Mouse (Mus musculus): ENCODE data around the gene Lats2.
"Not testable (repeated sequence)": the region's sequence is repeated elsewhere in the genome, so short reads cannot be mapped to it uniquely, and the experiment has no call there.

The Lats2 gene

GRCm38 (mm10) chr14:57699016-57699415 lies 59.2 kb downstream of the Lats2 start:
- no peak for ATAC-seq (ENCODE audit: insufficient number of reproducible peaks, low FRiP score, low TSS enrichment)

GRCm38 (mm10) chr14:57696066-57696465 lies 62.1 kb downstream of the Lats2 start:
- ATAC-seq (ENCODE audit: insufficient number of reproducible peaks, low FRiP score, low TSS enrichment) = no peak

DNA sequence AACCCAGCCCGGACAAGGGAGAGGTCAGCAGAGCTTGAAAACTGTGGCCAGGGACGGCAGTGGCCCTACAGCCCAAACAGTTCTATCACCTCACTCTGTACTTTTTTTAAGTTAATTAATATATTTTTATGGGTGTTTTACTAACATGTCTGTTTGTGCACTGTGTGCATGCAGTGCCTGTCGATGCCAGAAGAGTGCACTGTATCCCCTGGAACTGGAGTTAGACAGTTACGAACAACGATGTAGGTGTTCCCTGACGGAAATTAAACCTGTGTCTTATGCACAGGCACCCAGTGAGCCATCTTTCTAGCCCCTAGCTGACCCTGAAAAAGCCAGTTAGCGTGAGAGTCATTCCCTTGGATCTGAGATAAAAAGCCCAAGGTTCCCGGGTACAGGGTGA lies 62.6 kb downstream of the Lats2 start:
- ATAC-seq (ENCODE audit: insufficient number of reproducible peaks, low FRiP score, low TSS enrichment) = no peak

- no peak for ATAC-seq (ENCODE audit: insufficient number of reproducible peaks, low FRiP score, low TSS enrichment)
Observed at GRCm38 (mm10) chr14:57694246-57694645, 63.9 kb downstream of the Lats2 start.

DNA sequence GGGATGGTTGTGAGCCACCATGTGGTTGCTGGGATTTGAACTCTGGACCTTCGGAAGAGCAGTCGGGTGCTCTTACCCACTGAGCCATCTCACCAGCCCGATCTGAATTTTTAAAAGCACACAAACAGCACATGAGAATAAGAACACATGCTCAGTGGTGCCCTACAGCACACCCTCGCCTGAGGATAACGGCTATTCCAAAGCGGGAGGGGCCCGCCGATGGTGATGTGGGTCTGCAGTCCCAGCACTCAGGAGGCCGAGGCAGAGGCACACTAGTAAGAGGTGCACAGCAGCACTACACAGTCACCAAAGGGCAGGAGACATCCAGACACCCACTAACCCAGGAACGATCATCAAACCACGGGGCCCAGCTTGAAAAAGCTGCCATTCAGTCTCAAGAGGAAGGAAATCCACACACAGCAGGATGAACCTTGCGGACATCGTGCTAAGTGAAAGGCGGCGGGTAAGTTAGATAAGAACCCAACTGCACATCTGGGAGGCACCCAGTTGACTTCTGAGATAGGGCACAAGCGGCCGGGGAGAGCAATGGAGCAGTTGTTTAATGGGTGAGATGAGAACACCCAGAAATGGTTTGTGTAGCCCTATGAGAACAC lies 65.6 kb downstream of the Lats2 start:
- ATAC-seq (ENCODE audit: insufficient number of reproducible peaks, low FRiP score, low TSS enrichment) = no peak

- no peak for ATAC-seq (ENCODE audit: insufficient number of reproducible peaks, low FRiP score, low TSS enrichment)
Observed at GRCm38 (mm10) chr14:57691316-57691715, 66.9 kb downstream of the Lats2 start.

- no peak for ATAC-seq (ENCODE audit: insufficient number of reproducible peaks, low FRiP score, low TSS enrichment)
Observed at GRCm38 (mm10) chr14:57690681-57691080, 67.5 kb downstream of the Lats2 start.

GRCm38 (mm10) chr14:57688066-57688465 lies 70.1 kb downstream of the Lats2 start:
- ATAC-seq (ENCODE audit: insufficient number of reproducible peaks, low FRiP score, low TSS enrichment) = not testable (repeated sequence)

- no peak for ATAC-seq (ENCODE audit: insufficient number of reproducible peaks, low FRiP score, low TSS enrichment)
Observed at GRCm38 (mm10) chr14:57687441-57687840, 70.7 kb downstream of the Lats2 start.

DNA sequence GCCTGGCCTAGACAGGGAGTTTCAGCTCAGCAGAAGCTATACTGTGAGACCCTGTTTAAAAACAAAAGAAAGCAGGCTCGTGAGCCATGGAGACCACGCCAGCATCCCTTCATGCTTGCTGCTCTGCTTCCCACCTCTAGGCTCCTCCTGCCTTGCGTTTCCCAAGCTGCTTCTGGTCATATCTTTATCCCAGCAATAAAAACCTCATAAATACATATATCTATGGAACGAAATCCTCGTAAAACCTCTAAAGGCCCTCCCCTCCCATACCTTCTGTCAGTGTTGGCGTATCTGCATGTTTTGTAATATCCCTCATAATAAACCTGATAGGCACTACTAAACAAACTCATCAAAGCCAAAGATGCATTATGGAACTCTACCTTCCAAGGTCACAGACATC lies 71.5 kb downstream of the Lats2 start:
- ATAC-seq (ENCODE audit: insufficient number of reproducible peaks, low FRiP score, low TSS enrichment) = no peak

GRCm38 (mm10) chr14:57684579-57684978 lies 73.6 kb downstream of the Lats2 start:
- no peak for ATAC-seq (ENCODE audit: insufficient number of reproducible peaks, low FRiP score, low TSS enrichment)

DNA sequence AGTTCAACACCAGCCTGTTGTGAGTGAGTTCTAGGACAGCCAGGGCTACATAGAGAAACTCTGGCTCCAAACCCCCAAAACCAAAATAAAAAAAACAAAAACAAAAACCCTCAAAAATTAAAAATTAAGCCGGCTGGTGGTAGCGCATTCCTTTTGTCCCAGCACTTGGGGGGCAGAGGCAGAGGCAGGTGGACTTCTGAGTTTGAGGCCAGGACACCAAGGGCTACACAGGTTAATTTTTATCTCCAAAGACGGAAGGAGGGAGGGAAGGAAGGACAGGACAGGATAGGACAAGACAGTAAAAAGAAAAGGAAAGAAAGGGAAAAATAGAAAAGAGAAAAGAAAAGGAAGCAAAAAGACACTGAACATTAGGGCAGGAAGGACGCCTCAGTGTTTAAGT lies 75.4 kb downstream of the Lats2 start:
- ATAC-seq (ENCODE audit: insufficient number of reproducible peaks, low FRiP score, low TSS enrichment) = no peak

DNA sequence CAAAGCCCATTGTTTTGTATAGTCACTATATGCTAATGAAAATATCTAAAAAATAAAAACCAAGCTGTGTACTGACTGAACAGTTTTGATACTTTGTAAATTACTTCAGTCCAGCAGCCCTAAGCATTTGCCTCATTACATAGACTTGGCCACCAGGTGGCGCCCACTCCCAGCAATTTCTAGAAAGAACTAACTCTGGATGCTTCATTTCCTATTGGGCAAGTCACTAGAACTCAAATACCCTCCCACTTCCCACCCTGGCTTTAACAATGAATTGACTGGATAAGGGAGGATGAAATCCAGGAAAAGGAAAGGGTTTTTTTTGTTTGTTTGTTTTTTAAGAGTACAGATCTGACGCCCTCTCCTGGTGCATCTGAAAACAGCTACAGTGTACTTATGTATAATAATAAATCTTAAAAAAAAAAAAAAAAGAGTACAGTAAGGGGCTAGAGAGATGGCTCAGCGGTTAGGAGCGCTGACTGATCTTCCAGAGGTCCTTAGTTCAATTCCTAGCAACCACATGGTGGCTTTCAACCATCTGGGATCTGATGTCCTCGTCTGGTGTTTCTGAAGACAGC lies 78.1 kb downstream of the Lats2 start:
- ATAC-seq (ENCODE audit: insufficient number of reproducible peaks, low FRiP score, low TSS enrichment) = peak; percentile 64

- ATAC-seq (ENCODE audit: insufficient number of reproducible peaks, low FRiP score, low TSS enrichment) = no peak
Observed at GRCm38 (mm10) chr14:57679523-57679922, 78.7 kb downstream of the Lats2 start.

- ATAC-seq (ENCODE audit: insufficient number of reproducible peaks, low FRiP score, low TSS enrichment) = no peak
Observed at GRCm38 (mm10) chr14:57675481-57675880, 82.7 kb downstream of the Lats2 start.

- ATAC-seq (ENCODE audit: insufficient number of reproducible peaks, low FRiP score, low TSS enrichment) = no peak
Observed at GRCm38 (mm10) chr14:57665628-57665950, 92.6 kb downstream of the Lats2 start.

DNA sequence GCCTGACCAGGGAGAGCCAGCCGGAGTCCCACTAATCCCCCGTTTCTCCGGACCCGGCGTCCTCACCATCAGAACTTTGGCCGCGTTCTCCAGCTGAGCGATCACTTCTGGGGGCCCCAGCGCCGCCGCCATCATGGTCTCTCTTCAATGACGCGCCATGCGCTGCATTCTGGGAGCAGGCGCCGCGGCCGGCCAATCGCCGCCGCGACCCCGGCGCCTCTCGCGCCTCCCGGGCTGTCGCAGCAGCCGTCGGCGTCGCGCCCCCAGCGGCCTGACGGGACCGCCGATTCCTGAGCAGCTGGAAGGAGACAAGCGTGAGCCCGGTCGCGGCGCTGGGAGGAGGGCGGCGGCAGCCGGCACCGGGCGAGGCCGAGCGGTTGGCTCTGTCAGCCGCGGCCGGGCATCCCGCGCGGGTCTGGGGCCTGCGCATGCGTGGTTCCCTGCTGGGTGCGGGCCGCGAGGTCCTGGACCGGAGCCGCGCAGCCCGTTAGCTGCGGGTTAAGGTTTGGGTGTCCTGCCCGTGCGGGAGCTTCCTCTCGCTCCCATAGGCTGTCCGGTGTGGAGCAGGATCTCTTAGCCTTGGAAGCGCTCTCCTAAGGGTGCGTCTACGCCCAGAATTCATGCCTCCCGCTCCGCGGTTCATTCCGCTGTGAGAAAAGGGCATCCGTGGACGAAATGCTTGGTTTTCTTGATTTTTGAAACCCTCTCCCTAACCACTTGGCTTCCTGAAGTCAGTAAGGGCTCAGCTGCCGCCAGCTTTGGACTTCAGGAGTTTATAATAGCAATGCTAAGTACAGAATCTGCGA lies 93.2 kb downstream of the Lats2 start, which contains the start of gene Xpo4:
Gene Xpo4, minus strand, starts transcription at position 609 of the 806 bp plus-strand sequence.
- peak; percentile 90 for ATAC-seq (ENCODE audit: insufficient number of reproducible peaks, low FRiP score, low TSS enrichment)

DNA sequence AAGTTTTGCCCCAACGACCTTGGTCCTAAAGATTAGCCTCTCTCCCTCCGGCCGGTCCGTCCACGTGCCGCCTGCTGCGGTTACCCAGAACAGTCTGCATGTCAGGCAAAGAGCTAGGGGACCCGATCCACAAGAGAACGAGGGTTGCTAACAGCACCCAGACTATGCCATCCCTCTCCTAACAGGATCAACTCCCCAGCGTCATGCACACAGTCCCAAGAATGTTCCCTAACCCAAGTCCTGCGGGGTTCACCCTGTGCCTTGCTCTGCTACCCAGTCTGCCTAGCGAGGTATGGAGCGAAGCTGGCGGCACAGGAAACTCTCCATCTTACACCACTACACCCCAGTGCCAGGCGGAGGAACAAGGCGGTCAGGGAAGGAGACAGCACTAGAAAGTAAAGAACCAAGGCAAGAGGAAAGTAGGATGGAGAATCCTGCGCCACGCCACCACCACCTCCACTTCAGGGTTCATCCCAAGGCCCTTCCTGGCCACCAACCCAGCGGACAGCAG lies 93.8 kb downstream of the Lats2 start:
- peak; percentile 67 for ATAC-seq (ENCODE audit: insufficient number of reproducible peaks, low FRiP score, low TSS enrichment)

DNA sequence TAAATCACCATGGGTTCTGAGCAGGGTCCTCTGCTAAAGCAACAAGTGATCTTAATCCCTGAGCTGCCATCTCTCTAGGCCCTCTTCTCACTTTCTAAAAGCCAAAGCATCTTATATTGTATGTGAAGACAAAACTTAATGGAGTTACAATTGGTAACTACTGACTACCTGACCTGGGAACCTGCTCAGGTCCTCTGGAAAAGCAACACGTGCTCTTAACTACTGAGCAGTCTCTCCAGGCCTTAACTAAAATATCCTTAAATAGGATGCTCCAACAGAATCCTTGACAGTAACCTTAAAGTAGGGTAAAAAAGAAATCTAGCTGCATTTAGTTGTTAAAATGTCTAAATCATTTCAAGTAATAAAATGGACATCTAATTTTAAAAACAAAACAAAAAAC lies 94.6 kb downstream of the Lats2 start:
- ATAC-seq (ENCODE audit: insufficient number of reproducible peaks, low FRiP score, low TSS enrichment) = no peak

DNA sequence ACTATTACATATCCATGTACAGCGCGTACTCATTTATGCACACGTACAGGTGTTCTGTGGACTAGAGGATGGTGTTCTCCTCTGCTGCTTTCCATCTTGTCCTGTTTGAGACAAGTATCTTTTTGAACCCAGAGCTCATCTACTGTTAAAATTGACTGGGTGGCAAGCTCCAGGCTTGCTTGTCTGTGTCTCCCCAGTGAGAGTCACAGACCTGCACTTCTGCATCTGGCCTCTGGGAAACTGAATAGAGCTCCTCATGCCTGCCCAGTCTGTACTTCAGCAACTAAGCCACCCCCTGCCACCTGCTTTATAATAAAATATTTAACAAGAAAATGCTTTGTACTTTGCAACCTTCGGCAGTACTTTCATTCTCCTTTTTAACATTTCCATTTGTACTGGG lies 99.9 kb downstream of the Lats2 start:
- no peak for ATAC-seq (ENCODE audit: insufficient number of reproducible peaks, low FRiP score, low TSS enrichment)

- no peak for ATAC-seq (ENCODE audit: insufficient number of reproducible peaks, low FRiP score, low TSS enrichment)
Observed at GRCm38 (mm10) chr14:57657500-57657899, 100.7 kb downstream of the Lats2 start.
